Mouse (Mus musculus): Measurements from ENCODE around the gene Pphln1.
A peak's percentile ranks its signal among the peaks of the same experiment; 100 is the strongest.

The Pphln1 gene

GRCm38 (mm10) chr15:93438663-93439062 is 40.5 kb downstream of the Pphln1 start:
- DNase-seq, result peak; percentile 67 to 78

DNA sequence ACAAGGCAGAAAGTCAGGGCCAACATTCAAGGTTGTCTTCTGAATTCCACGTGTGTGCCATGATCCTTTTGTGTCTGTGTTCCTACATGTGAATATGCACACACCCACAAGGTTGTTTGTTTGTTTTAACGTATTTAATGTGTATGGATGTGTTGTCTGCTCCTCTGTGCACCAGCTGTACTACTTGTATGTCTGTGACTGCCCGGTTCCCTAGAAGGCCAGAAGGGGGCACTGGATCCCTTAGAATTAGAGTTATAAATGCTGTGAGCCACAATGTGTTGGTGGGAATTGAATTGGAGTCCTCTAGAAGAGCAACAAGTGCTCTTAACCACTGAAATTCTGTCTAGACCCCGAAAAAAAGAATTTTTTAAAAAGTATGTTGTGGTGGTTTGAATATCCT is 44.1 kb downstream of the Pphln1 start:
- no peak for DNase-seq

DNA sequence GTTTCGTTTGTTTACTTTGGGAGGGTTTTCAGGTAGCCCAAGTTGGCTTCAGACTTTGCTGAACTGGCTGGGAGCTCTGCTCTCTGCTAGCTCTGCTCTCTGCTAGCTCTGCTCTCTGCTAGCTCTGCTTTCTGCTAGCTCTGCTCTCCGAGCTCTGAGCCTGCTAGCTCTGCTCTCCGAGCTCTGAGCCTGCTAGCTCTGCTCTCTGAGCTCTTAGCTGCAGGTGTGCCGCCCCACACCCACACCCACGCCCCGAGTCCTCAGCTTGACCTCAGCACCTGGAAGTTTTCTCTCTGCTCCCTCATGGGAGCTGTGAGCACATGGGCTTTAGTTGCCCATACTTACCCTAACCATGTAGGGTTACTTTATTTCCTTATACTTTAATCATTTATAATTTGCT is 45.5 kb downstream of the Pphln1 start:
- no peak for DNase-seq

GRCm38 (mm10) chr15:93448862-93449261 is 50.7 kb downstream of the Pphln1 start:
- no peak for DNase-seq

- DNase-seq, result no peak
These were observed 55.1 kb downstream of the Pphln1 start for GRCm38 (mm10) chr15:93453296-93453695.

GRCm38 (mm10) chr15:93456005-93456404 is 57.9 kb downstream of the Pphln1 start:
- no peak for DNase-seq

- no peak for DNase-seq
These were observed 61.3 kb downstream of the Pphln1 start for GRCm38 (mm10) chr15:93459422-93459821.

DNA sequence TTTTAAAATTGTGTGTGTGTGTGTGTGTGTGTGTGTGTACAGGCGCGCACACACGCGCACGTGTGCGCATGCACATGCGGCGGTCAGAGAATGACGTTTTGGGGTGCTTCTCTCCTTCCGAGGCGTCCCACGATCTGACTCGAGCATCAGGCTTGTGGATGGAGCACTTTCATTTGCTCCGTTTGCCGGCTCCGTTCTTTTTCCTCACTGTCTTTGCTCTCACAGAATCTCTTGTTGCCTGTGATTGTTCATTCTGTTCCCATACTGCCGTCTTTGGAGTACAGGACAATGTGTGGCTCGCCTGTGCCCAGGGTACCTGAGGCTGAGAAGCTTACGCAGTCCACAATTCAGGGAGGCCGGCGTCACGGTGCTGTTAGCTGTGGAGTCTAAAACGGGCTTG is 62.9 kb downstream of the Pphln1 start:
- no peak for DNase-seq

DNA sequence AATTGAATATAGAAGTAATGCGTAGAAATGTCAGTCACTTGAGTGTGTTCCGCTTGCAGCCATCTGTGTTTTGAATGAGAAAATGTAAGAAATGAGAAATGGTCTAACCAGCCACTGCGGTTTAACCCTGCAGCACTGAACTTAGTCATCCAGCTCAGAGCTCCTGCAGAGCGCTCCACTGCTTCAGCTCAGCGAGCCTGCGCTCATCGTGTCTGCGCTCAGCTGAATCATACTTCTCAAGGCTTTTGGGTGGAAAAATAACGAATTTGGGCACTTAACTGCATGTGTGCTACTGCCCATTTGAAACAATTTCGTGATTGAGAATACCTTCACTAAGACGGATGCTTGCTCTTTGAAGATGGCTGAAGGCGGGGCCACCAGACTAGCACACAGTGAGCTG is 73.5 kb downstream of the Pphln1 start:
- DNase-seq, result no peak

DNA sequence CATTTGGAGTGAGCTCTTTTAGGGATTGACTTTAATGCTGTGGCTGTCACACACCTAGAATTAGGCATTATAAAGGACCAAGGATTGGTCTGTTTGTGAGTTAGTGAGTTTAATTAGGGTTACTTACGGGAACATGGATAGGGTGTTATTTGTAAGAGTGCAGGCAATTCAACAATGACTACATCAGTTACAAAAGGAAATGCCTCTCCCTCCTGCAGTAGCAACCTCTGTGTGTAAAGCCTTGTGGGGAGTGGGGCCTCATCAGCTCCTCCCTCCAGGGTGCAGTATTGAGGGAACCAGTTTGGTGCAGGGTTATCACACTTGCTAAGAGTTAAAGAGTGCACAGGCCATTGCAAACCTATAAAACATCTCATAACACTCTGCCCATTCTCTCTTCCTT is 73.9 kb downstream of the Pphln1 start:
- DNase-seq, result no peak

GRCm38 (mm10) chr15:93474277-93474676 is 76.1 kb downstream of the Pphln1 start:
- no peak for DNase-seq

- DNase-seq, result no peak
These were observed 77.5 kb downstream of the Pphln1 start for GRCm38 (mm10) chr15:93475688-93476087.

DNA sequence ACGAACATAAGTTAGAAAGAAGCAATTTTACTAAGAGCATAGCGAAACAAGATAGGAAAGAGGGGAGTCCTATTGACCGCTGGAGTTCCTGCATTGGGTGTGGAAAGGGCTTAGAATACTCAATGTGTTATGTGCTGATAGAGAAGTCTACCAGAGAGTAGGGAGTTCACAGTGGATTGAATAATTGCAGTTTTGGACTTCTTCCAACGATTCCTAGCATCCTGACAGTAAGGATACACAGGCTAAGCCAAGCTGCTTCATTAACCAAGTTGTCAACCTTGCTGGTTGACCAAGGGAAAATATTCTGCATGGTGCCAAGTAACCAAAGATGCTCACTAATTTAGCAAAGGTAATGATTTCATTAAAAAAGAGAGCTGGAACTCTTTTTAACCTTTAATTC is 79.6 kb downstream of the Pphln1 start:
- DNase-seq, result no peak

- no peak for DNase-seq
These were observed 80.5 kb downstream of the Pphln1 start for GRCm38 (mm10) chr15:93478676-93479075.

GRCm38 (mm10) chr15:93479445-93479844 is 81.3 kb downstream of the Pphln1 start:
- no peak for DNase-seq

DNA sequence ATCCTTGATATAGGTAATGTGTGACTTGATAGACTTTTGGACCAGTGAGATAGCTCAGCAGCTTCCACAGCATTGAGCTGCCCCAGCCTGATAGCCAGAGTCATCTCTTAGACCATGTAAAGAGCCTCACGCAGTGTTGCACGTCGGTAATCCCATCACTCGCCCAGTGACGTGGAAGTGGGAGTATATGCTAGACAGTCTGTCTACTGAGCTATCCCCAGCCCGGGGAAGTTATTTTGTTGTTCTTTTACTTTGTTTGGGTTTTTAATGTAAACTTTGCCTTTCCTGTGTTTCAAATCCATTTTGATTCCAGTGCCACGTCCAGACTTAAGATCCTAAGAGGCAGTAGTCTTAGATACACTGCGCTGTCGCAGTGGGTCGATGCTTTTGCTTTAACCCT is 83.0 kb downstream of the Pphln1 start:
- DNase-seq, result no peak

DNA sequence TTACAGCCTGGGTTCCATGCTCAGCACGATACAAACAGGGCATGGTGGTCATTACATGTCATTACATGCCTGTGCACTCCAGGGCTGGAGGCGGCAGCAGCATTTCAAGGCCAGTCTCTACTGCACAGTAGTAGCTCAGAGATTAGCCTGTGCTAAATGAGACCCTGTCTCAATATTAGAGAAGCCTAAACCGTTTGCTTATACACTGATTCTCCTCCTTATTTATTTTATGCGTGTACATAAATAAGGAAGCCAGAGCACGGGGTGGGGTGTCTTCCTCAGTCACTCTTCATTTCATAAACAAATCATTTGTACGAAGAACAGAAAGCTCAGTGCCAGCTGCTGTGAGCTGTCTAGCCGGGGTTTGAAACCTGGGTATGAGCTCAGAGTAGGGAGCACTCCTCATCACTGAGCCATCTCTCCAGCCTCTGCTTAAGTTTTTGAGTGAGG is 86.1 kb downstream of the Pphln1 start:
- no peak for DNase-seq

DNA sequence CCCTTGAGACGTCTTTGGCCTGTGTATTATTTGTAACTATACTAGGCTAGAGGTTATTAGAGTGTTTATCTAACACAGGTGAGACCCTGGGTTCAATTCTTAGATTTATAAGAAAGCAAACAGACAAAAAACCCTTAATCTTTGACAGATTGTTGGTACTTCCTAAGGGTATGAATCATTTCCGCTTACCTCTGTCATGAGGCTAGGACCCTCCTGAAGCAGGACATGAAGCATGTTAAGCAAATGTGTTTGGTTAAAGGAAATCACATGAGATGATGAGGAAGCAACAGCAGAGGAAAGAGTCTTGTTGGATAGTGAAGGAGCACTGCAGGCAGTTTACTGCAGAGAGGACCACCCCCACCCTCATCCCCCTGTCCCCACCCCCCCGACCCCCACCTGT is 87.1 kb downstream of the Pphln1 start:
- DNase-seq, result no peak

- DNase-seq, result no peak
These were observed 87.9 kb downstream of the Pphln1 start for GRCm38 (mm10) chr15:93486066-93486465.

GRCm38 (mm10) chr15:93489597-93489996 is 91.4 kb downstream of the Pphln1 start:
- no peak for DNase-seq

DNA sequence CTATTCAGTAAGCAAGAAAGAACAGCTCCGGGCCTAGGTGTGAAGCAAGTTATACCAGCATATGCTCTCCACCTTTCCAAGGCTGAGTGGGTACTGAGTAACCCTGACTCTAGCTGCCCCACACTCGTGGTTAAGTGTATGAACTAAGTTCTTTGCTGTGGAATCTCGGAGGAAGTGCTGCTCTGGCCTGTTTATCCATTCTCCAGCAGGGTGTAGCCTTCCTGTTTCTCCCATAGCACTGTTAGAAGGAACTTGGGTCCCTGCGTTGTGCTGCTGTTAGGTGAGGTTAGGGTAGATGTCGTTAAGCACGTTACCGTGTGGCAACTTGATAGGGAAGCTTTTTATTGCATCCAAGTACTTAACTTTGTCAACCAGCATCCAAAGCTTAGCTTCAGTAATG is 96.5 kb downstream of the Pphln1 start:
- DNase-seq, result no peak

DNA sequence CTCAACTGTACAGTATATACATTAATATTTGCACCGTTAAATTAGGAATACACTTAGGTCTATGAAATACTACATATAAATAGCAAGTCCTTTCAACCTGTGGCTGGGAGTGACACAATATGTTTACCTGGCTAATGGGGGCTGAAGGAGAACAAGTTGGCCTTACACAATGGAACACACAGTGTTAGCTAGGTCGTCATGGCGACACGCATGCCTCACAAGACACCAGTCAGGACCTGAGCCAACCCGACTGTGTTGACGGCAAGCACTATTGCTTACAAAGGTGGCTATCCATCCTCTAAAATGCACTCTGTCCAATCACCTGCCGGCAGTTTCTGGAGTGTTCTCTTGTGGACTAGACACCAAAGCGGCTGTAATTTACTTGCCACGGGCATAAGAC is 101.7 kb downstream of the Pphln1 start:
- DNase-seq, result no peak

- no peak for DNase-seq
These were observed 104.6 kb downstream of the Pphln1 start for GRCm38 (mm10) chr15:93502703-93503102.

DNA sequence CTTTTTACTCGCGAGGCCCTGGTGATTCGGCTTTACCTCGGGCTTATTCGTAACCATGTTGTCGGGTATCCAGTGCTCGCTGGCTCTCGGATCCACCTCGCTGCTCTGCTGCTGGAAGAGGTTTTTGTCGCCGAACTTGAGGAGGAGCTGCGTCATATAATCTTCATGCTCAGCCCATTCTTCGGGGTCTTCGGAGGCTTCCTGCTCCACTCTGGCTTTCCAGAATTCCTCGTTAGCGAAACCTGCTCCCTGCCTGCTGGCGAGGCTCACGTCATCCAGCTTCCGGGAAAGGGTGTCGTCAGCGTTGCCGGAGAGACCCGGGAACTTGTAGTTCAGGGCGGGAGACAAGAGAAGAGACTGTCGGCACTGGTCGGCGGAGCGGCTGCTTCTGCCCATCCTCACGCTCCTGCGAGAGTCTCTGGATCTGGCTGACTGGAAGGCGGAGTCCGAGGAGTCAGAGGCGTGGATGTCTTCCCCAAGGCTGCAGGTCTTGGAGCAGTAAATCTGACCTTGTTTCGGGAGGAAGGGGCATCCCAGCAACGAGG is 105.1 kb downstream of the Pphln1 start:
- no peak for DNase-seq

DNA sequence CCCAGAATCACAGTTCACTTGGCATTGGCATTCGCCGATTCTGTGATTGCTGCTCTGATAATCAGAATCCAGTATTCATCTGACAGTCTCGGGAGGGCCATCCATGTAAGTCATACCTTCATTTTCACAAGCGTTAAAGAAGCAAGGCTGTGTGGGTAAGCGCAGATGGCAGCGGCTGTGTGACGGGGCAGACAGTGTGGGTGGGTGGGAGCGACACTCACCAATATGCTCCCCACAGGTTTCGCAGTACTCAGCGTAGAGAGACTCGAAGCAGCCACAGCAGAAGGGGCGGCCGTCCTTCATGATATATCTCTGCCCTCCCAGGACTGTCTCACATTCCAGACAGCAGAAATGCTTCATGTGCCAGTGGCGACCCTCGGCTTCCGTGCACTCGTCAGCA is 106.7 kb downstream of the Pphln1 start:
- DNase-seq, result no peak

Data from cerebellum, postnatal 25 days (tissue).